Mouse (Mus musculus) right cerebral cortex, postnatal 14 days (tissue): ENCODE data around the gene Myef2.

Experiments
- DNase-seq: peaks from one replicate; pipeline ENCODE4 v3.0.0; 2022

Gene Myef2

GRCm38 (mm10) chr2:125067373-125067772 lies 56.1 kb downstream of the Myef2 start:
- no peak for DNase-seq

DNA sequence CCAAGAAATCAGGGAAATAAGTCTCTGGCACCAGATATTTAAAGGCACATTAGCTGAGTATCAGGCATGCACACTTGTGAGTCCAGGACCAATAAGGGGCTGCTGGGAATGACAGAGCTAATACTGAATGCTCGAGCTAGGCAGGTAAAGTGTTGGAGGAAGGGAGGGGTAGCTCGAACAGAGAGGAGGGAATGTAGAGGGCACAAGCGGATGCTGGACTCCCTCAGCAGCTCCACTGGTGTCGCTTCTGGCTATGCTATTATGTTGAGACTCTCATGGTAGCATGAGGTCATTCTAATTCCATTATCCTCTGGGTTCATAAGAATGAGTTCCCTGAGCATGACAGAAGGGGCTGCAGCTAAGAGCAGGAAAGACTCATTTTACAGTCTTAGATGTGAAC lies 60.5 kb downstream of the Myef2 start:
- no peak for DNase-seq

GRCm38 (mm10) chr2:125061451-125061850 lies 62.0 kb downstream of the Myef2 start:
- no peak for DNase-seq

- peak; percentile 50 for DNase-seq
Observed at GRCm38 (mm10) chr2:125057250-125057815, 66.1 kb downstream of the Myef2 start.

DNA sequence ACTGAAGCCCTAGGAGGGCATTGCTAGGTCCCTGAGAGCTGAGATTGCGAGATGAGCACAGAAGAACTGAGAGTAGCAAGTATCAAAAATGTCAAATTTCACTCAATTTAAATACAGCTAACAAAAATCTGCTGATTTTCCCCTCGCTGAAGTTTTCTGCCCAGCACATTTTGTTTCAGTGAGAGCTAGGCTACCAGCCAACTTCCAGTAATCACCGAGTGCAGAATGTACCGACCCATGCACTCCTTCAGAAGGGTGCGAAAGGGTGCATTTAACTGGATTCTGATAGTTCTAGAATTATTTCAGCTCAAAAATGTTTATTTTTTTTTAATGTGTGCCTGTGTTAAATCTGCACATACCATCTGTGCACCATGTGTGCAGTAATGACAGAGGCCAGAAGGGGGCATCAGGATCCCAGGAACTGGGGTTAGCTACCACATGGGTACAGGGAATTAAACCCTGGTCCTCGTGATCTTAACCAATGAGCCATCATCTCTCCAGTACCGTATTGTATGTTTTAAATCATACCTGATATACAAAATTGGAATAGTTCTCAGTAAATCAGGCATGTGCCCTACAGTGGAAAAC lies 68.1 kb downstream of the Myef2 start:
- DNase-seq: no peak
